Mouse (Mus musculus) ovary, postnatal 36 days (tissue): ENCODE measurements around the gene Hlx.

Source experiments
- DNase-seq: peaks from one replicate; pipeline ENCODE4 v3.0.0; 2022; ENCODE audit warnings: low spot score, mixed read lengths

Hlx gene

DNA sequence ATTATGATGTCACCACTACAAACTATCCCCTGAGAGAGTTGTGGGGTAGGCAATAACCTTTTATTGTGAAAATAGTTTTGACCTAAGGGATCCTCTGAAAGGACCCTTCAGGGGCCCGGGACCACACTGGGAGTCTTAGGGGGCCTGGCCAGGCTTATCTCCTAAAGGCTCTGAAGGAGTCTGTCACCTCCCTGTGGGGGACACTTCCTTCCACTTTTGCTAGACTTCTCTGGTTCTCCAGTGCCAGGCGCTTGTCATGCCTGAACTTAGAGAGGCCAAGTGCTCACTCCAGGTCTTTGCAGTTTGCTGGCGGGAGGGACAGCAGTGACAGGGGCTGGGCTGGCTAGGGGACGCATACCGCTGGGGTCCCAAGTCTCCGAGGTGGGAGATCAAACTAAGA, 16.3 kb downstream of the Hlx start:
- no peak for DNase-seq

DNA sequence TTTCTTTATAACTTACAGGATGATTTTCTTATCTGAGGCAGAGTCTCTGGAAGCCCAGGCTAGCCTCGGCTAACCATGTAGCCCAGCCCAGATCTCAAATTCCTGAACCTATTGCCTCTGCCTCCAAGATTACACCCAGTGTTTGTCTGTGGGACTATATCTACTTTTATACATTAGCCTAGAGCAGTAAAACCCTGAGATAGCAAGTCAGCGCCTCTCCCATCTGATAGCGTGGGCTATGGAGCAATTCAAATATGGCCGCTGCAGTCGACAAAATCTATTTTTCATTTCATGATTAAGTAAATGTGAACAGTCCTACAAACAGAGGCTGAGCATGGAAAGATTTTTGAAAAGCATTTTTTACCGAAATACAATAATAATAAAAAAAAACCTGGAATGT, 16.7 kb downstream of the Hlx start:
- no peak for DNase-seq

DNA sequence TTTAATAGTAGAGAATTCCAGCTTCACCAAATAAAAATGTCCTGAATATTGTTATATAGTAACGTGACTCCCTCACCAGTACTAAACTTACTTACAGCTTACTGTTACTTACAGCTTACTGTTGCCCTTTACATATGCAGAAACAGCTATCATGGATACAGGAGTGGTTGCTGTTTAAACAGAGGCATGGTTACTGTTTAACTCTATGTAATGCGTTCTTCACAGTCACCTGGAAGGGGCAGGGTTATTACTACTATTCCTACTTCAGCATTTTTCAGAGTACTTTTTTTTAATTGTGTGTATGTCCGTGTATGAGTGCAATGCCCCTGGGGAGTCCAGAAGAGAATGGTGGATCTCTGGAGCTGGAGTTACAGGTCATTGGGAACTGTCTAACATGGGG, 17.9 kb downstream of the Hlx start:
- no peak for DNase-seq

DNA sequence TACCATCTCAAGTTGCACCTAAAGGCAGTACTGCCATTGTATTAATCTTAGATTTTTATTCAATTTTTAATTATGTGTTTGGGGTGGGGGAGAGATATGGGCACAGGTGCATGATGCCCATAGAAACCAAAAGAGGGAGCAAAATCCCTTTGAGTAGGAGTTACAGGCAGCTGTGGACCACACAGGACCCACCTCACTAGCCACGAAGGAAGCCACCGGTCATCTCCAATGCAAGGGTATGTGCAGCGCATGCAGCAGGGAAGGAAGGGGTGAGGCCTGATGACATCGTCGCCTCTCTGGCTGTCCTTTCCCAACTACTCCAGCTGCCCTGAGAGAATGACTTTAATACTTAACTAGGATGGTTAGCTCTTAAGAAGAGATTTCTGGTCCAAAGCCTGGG, 18.7 kb downstream of the Hlx start:
- no peak for DNase-seq

DNA sequence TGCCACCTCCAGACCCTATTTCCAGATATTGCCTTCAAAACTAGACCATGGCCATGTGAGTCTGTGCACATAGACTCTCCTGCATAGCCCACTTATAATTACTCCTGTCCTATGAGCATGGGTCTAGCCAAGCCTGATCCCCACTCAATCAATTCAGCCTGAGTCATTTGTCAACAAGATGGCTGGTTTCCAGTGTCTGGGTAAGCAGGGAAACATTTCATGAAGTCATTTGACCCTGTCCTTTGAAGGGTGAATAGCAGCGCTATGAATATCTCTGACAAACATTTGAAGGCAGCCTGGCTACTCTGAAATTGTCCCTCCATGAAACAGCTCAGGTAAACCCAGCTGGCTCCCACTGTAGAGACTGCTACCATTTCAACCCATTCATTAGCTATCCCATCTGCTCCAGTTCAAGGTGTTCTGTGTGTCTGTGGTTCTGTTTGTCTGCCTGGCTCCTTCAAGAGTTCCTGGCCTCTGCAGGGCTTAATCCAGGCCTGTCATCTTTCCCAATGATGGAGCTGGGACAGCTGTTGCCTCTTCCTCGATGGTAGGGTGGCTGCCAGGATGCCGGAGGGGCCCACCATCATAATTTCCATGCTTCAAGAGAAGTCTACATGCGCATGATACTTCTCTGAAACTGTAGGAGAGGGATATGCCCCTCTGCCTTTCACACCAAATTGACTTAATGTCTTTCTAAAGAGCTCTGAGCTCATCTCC, 24.7 kb downstream of the Hlx start:
- no peak for DNase-seq

DNA sequence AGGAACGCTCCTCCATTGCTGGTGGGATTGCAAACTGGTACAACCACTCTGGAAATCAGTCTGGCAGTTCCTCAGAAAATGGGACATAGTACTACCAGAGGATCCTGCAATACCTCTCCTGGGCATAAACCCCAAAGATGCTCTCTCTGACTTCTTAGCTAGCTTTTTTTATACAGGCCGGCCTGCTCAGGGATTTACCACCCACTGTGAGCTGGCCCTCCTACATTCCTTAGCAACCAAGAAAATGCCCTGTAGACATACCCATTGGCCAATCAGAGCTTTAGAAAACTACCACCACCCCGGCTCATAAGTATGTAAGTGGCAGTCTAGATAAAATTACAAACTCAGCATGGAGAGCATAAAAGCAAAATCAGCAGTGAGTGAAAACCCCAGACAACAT, 27.5 kb downstream of the Hlx start:
- DNase-seq, result no peak

DNA sequence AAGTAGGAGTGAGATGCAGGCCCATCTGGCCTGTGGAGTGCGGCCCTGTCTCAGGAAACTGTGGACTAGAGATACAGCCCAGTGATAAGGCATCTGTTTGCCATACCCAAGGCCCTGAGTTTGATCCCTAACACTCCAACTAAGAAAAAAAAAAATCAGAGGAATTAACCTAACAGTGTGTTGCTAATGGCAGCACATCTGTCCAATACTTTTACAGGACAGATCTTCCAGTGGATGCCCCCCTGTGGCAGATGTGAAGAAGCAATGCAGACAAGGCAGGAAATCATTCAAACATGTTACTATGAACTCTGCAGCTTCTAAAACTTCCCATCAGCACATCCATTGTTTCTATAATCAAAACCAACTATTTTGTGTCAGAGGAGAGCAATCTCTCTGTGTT, 33.1 kb downstream of the Hlx start:
- no peak for DNase-seq

DNA sequence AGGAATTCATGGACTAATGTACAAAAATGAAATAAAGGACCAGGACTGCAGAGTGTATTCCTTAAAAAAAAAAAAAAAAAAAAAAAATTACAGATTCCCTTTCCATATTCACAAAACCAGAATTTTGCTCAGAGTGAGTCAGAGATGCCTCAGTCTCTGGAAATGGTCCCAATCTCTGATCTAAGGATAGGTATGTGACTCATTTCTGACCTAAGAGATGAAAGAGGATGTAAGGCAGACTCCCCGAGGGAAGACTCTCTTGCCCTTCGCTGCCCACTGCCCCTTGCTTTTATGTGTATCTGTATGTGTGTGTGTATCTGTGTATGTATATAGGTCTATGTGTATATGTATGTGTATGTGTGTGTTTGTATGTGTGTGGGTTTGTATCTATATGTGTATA, 37.0 kb downstream of the Hlx start:
- DNase-seq, result no peak

DNA sequence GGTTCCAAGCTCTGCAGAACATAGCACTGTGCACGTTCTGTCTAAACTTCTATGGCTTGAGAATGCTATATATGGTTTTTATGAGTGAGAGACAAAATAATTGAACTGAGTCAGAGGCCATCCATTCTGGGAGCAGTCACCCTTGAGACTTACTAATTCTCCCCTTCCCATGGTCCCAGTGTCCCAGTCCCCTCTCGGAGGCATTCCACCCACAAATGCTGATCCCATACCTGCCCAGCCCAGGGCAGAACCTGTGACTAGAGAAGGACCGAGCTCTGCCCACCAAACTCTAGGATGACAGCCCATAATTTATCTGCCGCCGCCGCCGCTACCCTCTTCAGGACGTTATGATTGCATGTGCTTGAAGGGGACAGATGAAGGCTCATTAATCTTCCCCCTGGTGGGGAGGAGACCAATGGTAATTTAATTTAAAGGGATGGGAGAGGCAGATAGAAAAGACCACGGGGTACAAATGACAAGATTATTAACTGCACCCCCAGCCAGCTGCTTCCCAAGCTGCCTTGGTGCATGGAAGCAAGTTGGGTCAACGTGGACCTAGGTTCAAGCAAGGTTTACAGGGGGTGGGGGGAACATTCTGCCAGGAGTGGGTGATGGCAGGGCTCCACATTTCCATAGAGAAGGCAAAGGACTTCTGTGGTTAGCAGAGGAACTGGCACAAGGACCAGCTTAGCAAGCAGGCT, 40.1 kb downstream of the Hlx start:
- DNase-seq, result no peak

DNA sequence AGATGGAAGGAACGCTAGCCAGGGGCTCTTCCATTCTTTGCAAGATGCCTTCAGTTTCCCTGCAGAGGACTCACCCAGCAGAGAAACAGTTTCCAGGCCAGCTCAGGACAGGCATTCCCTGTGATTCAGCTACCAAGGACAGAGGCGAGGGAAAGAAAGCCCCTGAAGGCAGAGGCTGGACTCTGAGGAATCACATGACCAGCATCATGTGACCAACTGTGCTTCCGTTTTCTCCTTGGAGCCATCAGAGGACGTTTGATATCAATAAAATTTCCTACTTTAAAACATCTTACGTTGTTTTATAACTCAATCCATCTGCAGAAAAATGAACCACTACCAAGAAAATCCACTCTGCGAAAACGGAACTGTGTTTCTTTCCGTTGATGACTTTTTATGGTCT, 41.2 kb downstream of the Hlx start:
- DNase-seq, result no peak

DNA sequence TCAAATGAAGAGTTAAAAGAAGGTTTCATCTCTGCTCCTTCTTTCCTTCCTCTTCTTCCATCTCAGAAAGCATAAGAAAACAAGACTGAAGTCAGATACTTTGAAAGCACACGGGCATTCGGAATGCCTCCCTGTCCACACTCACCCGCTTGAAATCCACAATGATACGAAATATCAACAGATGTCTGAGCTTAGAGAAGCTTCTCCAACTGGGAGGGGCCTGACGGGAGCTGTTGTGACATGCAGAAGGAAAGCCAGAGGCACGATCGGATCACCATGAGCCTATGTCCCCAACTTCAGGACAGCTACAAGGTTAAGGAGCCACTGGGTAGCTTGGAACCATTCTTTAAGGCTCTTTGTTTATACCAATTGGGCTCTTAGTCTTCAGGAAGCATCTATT, 44.4 kb downstream of the Hlx start:
- DNase-seq, result no peak

DNA sequence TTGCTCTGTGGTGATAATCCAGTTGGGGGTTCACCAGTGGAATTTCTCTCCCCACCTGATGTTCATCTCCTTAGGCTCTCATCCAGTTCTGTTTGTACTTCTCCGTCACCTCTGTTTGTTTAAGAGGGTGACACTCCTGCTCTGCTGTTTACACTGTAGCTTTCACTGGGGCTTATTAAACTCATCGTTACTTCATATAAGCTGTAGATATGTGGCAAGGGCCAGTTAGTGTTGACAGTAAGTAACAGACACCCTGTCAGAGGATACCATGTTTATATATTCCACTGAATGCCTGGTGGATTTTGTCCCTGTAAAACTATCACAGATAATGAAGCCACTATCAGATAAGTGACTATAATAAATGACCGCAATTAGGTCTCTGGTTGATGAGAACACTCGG, 44.9 kb downstream of the Hlx start:
- no peak for DNase-seq

DNA sequence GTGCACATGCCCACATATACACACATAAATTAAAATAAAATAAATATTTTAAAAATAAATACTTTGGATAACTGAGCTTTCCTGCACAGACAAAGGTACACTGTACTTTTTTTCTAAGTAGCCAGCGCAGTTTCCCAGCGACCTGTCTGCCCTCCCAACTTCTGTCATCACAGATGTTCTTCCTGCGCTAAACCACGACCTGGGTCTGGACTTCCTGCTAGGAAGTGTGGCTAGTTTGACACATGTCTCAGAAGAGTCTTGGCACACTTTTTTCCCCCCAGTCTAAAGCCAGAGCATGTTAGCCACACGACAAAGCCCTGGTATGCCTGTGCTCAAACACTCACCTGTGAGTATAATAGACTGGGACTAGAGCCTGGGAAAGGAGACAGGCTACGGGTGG, 48.9 kb downstream of the Hlx start:
- DNase-seq, result no peak

DNA sequence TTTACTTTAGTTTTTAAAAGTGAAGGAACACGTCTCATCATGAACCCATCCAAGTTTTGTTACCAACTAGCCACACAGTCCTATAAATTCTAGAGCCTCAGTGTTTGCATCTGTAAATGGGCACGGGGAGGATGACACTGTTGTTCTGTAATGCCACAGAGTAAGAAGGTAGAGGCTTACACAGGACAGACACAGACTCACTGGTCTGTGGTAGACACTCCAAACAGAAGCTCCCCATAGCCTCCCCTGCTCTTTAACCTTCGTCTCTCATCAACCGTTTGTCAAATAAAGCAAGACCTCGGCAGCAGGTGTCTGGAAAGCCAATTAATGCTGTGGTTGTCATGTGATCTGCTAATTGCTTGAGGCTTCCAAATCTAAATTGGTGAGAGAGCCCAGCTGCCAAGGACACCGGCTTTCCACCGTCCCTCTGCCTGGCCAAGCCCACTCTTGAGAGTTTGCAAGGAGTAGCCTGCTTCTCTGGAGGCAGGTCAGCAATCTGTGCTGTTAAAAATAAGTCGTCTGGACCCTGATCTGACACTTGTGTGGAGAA, 52.9 kb downstream of the Hlx start:
- no peak for DNase-seq

DNA sequence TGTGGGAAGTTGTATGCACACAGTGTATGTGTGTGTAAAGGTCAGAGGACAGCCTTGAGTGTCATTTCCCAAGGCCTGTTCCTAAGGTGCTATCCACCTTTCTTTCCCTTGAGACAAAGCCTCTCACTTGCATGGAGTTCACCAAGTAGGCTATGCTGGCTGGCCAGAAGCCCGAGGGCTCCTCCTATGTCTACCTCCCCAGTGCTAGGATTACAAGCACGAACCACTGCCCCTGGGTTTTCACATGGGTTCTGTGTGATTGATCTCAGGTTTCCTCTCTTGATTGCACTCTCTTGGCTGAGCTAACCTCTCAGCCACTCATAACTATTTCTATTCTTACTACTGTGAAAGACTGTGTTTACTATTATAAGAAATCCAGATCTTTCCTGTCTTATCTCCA, 54.8 kb downstream of the Hlx start:
- no peak for DNase-seq
